Mouse (Mus musculus): ENCODE data around the gene 0610037L13Rik.
A peak's percentile ranks its signal among the peaks of the same experiment; 100 is the strongest.

Gene 0610037L13Rik

GRCm38 (mm10) chr4:107921152-107921695 lies 31.6 kb downstream of the 0610037L13Rik start:
- no peak for DNase-seq

GRCm38 (mm10) chr4:107921952-107922351 lies 32.3 kb downstream of the 0610037L13Rik start:
- DNase-seq, result no peak

- DNase-seq, result peak; percentile 85
Observed at GRCm38 (mm10) chr4:107923145-107923802, 33.7 kb downstream of the 0610037L13Rik start, which contains the start of gene Cpt2. Cpt2 (minus strand) TSS chr4:107923610.

GRCm38 (mm10) chr4:107923803-107924194 lies 34.2 kb downstream of the 0610037L13Rik start:
- no peak for DNase-seq

- DNase-seq, result no peak
Observed at GRCm38 (mm10) chr4:107928269-107928668, 38.7 kb downstream of the 0610037L13Rik start.

- no peak for DNase-seq
Observed at GRCm38 (mm10) chr4:107928726-107929125, 39.1 kb downstream of the 0610037L13Rik start.

- DNase-seq, result no peak
Observed at GRCm38 (mm10) chr4:107931453-107931852, 41.8 kb downstream of the 0610037L13Rik start.

GRCm38 (mm10) chr4:107933239-107933638 lies 43.6 kb downstream of the 0610037L13Rik start:
- no peak for DNase-seq

GRCm38 (mm10) chr4:107935254-107935653 lies 45.6 kb downstream of the 0610037L13Rik start:
- no peak for DNase-seq

- DNase-seq, result peak; percentile 67
Observed at GRCm38 (mm10) chr4:107937338-107937737, 47.7 kb downstream of the 0610037L13Rik start.

GRCm38 (mm10) chr4:107938124-107938523 lies 48.5 kb downstream of the 0610037L13Rik start:
- DNase-seq, result no peak

GRCm38 (mm10) chr4:107942741-107943140 lies 53.1 kb downstream of the 0610037L13Rik start:
- DNase-seq, result no peak

GRCm38 (mm10) chr4:107944141-107944540 lies 54.5 kb downstream of the 0610037L13Rik start:
- no peak for DNase-seq
